Mouse (Mus musculus) hindbrain, embryonic 10.5 days (tissue): ENCODE measurements around the gene Prpf8. TPM values are rescaled to one million over a fixed set of nuclear protein-coding genes. Genes with fewer than 3 reads are reported as not detected.

Experiments used
- DNase-seq: peaks from one replicate; pipeline ENCODE4 v3.0.0-alpha.2; 2017; ENCODE audit warnings: low spot score
- H3K27ac ChIP-seq: fragments of 300-500 bp; sonication (generic); 2 replicates; pipeline ENCODE4 v1.5.1; 2016; ENCODE audit warnings: mild to moderate bottlenecking, moderate library complexity
- H3K27me3 ChIP-seq: fragments of 300-500 bp; sonication (generic); 2 replicates; pipeline ENCODE4 v1.6.1; 2016; ENCODE audit warnings: mild to moderate bottlenecking; ENCODE audit not compliant: poor library complexity, insufficient read depth, severe bottlenecking
- H3K36me3 ChIP-seq: fragments of 300-500 bp; sonication (generic); 2 replicates; pipeline ENCODE4 v1.6.1; 2016; ENCODE audit warnings: mild to moderate bottlenecking, moderate library complexity
- H3K4me1 ChIP-seq: fragments of 300-500 bp; sonication (generic); replicated peaks from 2 replicates; pipeline ENCODE4 v1.6.1; 2016; ENCODE audit warnings: mild to moderate bottlenecking
- H3K4me3 ChIP-seq: fragments of 300-500 bp; sonication (generic); 2 replicates; pipeline ENCODE4 v1.5.1; 2016; ENCODE audit warnings: mild to moderate bottlenecking, moderate library complexity
- H3K9me3 ChIP-seq: fragments of 300-500 bp; sonication (generic); 2 replicates; pipeline ENCODE4 v1.6.1; 2016; ENCODE audit warnings: mild to moderate bottlenecking, moderate library complexity
- WGBS: fragments of 180-500 bp; shearing (Covaris S2); methylation state at CpG from one replicate; pipeline ENCODE4 v1.1.7; 2016; 5-methylcytosine and 5-hydroxymethylcytosine counted together
- polyA plus RNA-seq: library from polyadenylated mRNA; unstranded; fragments of >200 nt; fragmentation: Nextera tagmentation; extraction: Ambion mirVana; gene quantifications from 2 replicates; pipeline ENCODE4 v1.2.1, GENCODE M21; 2016

The Prpf8 gene
- polyA plus RNA-seq, 1 experiment from 2014 or later, result 78.1 TPM

DNA sequence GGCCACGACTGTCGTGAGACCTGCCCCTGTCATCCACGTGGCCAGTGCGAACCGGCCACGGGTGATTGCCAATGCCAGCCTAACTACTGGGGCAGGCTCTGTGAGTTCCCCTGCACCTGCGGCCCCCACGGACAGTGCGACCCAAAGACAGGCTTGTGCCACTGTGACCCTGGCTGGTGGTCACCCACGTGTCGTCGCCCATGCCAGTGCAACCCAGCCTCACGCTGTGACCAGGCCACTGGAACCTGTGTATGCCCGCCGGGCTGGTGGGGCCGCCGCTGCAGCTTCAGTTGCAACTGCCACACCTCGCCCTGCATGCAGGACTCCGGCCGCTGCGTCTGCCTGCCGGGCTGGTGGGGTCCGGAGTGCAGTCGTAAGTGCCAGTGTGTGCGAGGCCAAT, 28.6 kb downstream of the Prpf8 start:
- 91% methylated on average over 25 of the region's 25 CpGs for WGBS

DNA sequence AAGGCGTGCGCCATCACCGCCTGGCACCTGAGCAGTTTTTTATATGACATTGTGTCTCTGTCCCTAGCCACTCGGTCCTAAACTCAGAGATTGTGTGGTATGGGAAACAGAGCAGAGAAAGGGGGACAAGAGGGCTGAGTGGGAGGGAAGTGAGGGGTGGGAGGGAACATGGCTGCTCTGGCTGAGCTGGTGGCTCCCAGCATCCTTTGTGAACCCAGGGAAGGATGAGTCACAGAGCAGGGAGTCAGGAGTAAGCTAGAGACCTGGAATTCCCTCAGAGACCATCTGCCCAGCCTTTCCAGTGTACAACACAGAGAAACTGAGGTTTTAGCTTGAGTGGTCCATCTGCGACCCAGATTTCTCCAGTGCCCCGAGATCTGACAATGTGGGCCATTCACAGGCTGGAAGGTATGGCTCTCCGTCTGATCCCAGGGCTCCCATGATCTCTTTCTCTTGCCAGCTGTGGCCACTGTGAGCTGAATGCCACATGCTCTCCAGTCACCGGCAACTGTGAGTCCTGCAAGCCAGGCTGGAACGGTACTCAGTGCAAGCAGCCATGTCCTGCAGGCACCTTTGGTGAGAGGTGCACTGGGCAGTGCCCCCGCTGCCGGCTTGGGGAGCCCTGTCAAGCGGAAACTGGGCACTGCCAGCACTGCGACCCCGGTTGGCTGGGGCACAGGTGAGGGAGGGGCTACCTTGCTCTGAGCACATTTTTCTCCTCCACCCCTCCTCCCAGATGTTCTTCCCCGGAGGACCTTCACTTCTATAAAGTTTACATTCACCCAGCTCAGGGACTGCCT, 33.4 kb downstream of the Prpf8 start:
- WGBS, result 84% methylated on average over 15 of the region's 15 CpGs
- Histone ChIP-seq H3K27me3 (no peaks in the 10 kb centered on the region), H3K4me1 (no peaks in the 10 kb centered on the region), H3K27ac (no peak overlapping the region), H3K4me3 (no peak overlapping the region), H3K9me3 (no peaks in the 10 kb centered on the region), H3K36me3 (no peaks in the 10 kb centered on the region)
- DNase-seq, result no peak

More for the DNA sequence above, 28.6 kb downstream of the Prpf8 start:
- Histone ChIP-seq H3K4me1 (peaks cover 14% of the 10 kb centered on the region), H3K27ac (no peak overlapping the region), H3K4me3 (no peak overlapping the region), H3K36me3 (peaks cover 3% of the 10 kb centered on the region; the same call in 1 of the 2 replicates), H3K27me3 (no peaks in the 10 kb centered on the region), H3K9me3 (no peaks in the 10 kb centered on the region)
- no peak for DNase-seq

DNA sequence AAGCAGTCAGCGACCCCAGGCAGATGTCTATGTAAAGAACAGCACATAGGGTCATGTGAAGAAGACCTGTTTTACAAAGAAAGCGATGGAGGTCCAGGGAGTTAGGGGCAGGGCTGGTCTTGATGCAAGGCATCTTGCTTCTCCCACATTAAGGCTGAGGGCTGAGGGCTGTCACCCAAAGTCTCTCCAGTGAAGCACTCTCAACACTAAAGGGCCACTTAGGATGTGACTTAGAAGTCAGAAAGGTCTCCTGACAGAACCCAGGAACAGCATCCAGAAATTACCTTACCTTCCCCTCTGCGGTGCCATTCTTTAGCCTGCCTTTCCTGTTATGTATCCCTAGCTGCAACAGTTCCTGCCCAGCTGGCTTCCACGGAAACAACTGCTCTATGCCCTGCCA, 35.0 kb downstream of the Prpf8 start:
- Histone ChIP-seq H3K27ac (no peak overlapping the region), H3K27me3 (no peaks in the 10 kb centered on the region), H3K9me3 (no peaks in the 10 kb centered on the region), H3K36me3 (no peaks in the 10 kb centered on the region), H3K4me3 (no peak overlapping the region), H3K4me1 (no peaks in the 10 kb centered on the region)
- no peak for DNase-seq
- 85% methylated on average over 4 of the region's 4 CpGs for WGBS

DNA sequence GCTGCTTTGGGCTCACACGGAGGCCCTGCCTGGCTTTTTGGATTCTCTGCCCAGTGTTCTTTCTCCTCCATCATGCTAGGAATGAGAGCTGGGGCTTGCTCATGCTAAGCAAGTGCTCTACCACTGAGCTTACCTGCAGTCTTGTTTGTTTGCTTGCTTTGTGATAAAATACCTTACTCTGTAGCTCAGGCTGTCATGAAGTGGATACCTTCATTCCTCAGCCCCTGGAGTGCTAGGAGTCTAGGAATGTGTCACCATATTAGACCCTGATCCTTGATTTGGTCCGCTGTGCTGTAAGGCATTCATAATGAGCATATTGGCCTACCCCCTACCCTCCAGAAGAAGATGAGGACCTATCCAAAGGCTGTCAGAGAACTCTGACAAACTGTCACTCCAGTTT, 36.2 kb downstream of the Prpf8 start:
- Histone ChIP-seq H3K4me3 (no peak overlapping the region), H3K27me3 (no peaks in the 10 kb centered on the region), H3K4me1 (no peaks in the 10 kb centered on the region), H3K9me3 (no peaks in the 10 kb centered on the region), H3K27ac (no peak overlapping the region), H3K36me3 (no peaks in the 10 kb centered on the region)
- 86% methylated on average over 2 of the region's 2 CpGs for WGBS
- DNase-seq, result no peak

DNA sequence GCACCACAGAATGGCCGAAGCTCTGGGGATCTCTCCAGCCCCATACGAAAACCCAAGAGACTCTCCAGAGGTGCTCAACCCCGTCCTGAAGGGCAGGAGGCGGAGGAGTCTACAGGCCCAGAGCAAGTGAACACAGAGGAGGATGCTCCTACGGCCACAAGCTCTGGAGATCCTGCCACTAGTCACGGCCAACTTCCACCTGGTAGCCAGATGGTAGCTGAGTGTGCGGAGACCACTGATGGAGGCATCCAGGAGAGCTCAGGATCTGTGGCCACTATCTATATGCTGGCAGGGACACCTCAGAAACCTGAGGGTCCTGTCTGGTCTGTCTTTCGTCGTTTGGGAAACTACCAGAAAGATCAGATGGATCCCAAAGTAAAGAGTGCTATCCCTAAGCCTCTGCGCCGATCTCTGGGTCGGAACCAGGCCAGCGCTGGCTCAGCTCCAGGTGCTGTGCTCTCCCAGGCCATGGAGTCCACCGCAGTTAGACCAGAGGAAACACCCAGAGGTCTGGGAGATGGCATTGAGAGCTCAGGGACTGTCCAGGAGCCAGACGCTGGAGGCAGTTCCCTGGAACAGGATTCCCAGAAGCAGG, 39.0 kb downstream of the Prpf8 start:
- no peak for DNase-seq
- Histone ChIP-seq H3K4me1 (0 out of 2 replicates have a peak, but pooled peaks cover 2% of the 10 kb centered on the region), H3K27me3 (no peaks in the 10 kb centered on the region), H3K9me3 (no peaks in the 10 kb centered on the region), H3K27ac (no peak overlapping the region), H3K4me3 (no peak overlapping the region), H3K36me3 (no peaks in the 10 kb centered on the region)
- WGBS, result 86% methylated on average over 15 of the region's 15 CpGs

DNA sequence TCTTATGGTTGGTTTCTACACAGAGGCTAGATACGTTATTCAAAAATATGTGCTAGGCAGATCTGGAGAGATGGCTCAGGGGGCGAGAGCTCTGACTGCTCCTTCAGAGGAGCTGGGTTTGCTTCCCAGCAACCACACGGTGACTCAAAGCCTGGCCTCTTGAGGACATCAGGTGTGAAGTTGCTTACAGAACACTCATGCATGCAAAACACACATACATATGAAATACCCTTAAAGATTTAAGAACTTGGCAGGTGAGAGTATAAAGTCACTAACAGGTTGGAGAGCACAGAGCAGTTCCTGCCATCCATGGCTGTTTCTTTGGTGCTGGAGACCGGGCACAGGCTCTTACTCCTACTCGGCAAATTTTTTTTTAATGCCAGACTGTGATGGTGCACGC, 40.3 kb downstream of the Prpf8 start:
- H3K27ac ChIP-seq, result no peak overlapping the region
- no peaks in the 10 kb centered on the region for H3K9me3 ChIP-seq
- H3K36me3 ChIP-seq, result no peaks in the 10 kb centered on the region
- no peaks in the 10 kb centered on the region for H3K27me3 ChIP-seq
- H3K4me3 ChIP-seq, result no peak overlapping the region
- peaks cover 7% of the 10 kb centered on the region for H3K4me1 ChIP-seq
- WGBS, result 87% methylated on average over 6 of the region's 6 CpGs
- no peak for DNase-seq

DNA sequence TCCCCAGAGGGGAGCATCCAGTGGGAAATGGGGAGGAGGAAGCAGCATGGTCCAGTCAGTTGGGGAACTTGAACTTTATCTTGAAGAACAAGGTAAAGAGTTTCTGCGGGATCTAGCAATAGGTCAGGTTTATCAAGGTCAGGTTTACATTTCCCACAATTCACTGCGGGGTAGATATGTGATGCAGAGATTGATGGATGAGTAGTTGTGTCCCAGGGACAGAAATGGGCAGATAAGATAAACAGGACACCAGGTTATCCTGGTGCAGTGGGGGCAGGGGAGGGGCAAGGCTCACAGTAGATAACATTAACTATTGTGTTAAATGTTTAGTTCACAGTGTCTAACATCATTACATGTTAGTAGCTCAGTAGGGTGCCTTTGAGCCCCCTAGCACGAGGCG, 43.2 kb downstream of the Prpf8 start:
- H3K4me3 ChIP-seq, result no peak overlapping the region
- no peaks in the 10 kb centered on the region for H3K36me3 ChIP-seq
- no peak overlapping the region for H3K27ac ChIP-seq
- WGBS, result 59% methylated on average over 4 of the region's 4 CpGs
- peaks cover 27% of the 10 kb centered on the region for H3K4me1 ChIP-seq
- DNase-seq, result no peak
- H3K9me3 ChIP-seq, result no peaks in the 10 kb centered on the region
- H3K27me3 ChIP-seq, result 0 out of 2 replicates have a peak, but pooled peaks cover 8% of the 10 kb centered on the region

DNA sequence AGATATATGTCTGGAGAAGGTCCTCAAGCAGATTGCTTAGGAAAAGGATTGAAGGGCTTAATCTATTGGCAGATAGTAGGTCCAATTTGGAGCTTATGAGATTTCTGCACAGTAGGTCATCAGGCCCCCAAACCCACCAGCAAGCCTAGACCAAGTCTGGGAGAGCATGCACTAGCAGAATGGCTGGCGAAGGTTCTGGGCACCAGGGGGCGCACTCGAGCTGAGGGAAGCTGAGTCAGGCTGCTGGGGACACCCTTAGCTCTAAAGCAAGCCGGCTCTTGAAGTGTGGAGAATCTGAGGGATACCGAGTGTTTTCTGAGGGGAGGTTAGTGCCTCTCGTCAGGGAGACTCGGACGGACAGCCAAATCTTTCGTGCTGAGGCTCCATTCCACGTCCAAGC, 43.7 kb downstream of the Prpf8 start:
- WGBS, result under 1% methylated on average over 10 of the region's 10 CpGs
- H3K27ac ChIP-seq, result peak overlapping the region; percentile 98

DNA sequence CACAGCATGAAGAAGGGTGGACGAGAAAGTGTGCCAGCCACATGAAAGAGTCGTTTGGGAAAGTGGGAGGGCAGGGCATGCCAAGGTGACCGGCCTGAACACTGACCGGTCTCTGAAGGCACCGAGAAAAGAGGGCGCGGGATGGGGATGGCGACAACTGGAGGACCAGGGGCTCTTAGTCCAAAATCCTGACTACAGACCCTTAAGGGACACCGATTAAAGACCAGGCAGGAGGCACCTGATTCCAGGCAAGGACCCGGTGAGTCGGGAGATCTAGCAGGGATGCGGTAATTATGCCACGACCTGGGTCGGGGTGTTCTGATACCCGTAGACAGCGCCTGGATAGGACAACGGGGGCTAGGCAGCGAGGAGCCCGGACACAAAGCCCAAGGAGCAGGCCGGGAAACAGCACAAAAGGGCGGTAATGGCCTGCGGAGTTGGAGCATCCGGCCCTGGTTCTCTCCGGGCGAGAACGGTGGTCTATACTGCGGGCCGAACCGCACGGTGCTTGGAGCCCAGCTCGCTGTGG, 44.3 kb downstream of the Prpf8 start:
- Histone ChIP-seq H3K27me3 (0 out of 2 replicates have a peak, but pooled peaks cover 8% of the 10 kb centered on the region), H3K9me3 (no peaks in the 10 kb centered on the region), H3K4me3 (peak overlapping the region; percentile 82), H3K36me3 (no peaks in the 10 kb centered on the region), H3K27ac (peak overlapping the region; percentile 98), H3K4me1 (peaks cover 35% of the 10 kb centered on the region)
- WGBS, result under 1% methylated on average over 31 of the region's 31 CpGs
- no peak for DNase-seq

More for the DNA sequence above, 43.7 kb downstream of the Prpf8 start:
- H3K4me1 ChIP-seq, result peaks cover 33% of the 10 kb centered on the region
- peak; percentile 97 for DNase-seq
- H3K4me3 ChIP-seq, result peak overlapping the region; percentile 82
- no peaks in the 10 kb centered on the region for H3K36me3 ChIP-seq
- no peaks in the 10 kb centered on the region for H3K9me3 ChIP-seq
- H3K27me3 ChIP-seq, result 0 out of 2 replicates have a peak, but pooled peaks cover 8% of the 10 kb centered on the region

DNA sequence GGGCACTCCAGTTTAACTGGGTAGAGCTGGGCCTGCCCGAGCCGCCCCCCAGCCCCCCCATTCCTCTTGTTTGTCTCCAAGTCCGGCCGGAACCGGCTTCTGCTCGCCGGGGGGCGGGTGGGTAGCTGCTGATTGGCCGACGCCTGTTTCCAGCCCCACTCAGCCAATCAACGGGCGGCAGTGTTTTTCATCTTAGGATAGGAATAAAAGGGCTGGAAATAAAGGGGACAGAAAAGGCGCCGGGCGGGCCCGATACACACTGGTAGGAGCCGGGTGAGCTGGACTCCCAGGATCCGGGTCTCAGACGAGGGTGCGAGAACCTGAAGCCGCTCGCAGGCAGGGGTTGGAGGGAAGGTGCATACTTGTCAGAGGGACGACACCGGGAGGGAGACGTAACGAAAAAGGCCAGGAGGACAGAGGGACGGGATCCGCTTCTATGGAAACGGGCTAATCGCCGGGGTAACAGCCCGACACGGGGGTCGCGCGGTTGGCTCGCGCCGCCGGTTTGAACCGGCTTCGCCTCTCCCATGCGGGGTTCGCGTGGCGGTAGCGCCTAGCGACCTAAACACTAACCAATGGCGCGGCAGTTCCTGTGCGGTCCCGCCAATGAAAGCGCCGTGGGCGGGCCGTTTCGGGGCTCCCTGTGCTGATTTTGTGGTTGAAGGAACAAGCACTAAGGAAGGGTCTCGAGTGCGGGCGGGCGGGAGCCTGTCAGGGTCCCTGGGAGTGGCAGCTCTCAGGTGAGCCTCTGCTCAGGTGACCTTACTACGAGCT, 45.0 kb downstream of the Prpf8 start, which contains the start of gene Slc43a2:
TSS of gene Slc43a2 (plus strand) at position 226 of the 774 bp plus-strand sequence.
- Histone ChIP-seq H3K4me1 (peaks cover 35% of the 10 kb centered on the region), H3K27me3 (0 out of 2 replicates have a peak, but pooled peaks cover 8% of the 10 kb centered on the region), H3K27ac (peak within 1 kb of the TSS; percentile 98), H3K36me3 (no peaks in the 10 kb centered on the region), H3K4me3 (peak within 1 kb of the TSS; percentile 82), H3K9me3 (no peaks in the 10 kb centered on the region)
- WGBS, result under 1% methylated on average over 62 of the region's 62 CpGs
- DNase-seq, result peak; percentile 97

DNA sequence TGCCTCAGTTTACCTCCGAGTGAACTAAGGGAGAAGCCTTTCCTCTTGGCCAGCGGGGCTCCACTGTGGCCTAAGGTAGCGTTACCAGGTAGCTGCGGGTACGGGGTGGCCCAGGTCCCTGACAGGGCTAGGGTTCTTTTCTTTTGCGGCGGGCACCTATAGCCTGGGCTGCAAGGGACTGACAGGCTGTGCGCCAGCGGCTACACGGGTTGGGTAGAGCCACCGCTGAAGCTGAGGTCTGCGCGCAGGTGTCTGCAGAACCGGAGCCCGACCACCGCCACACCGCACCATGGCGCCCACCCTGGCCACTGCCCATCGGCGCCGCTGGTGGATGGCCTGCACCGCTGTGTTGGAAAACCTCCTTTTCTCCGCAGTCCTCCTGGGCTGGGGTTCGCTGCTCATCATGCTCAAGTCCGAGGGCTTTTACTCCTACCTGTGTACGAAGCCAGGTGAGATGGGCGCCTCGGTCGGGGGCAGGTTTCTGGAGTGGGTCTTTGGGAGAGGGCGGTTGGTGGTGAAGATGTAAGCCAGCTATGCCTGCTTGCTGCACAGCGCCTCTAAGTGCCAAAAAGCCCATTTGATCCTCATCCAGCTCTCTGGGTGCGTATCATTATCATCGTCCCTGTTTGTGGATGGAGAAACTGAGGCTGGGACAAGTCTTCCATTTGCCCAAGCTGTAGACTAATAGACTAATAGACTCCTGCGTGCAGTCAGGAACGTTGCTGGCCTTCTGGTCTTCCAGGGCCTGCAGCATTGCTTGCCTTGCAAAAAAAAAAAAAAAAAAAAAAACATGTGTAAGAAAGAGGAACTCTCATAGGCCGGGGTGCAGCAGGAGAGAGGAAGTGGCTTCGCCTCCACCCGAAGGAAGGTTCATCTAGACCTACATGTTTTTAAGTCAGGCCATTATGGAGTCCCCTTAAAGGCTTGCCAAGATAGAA, 46.0 kb downstream of the Prpf8 start:
- H3K4me1 ChIP-seq, result peaks cover 42% of the 10 kb centered on the region
- no peaks in the 10 kb centered on the region for H3K9me3 ChIP-seq
- 17% methylated on average over 38 of the region's 38 CpGs for WGBS
- peak overlapping the region; percentile 98 for H3K27ac ChIP-seq
- DNase-seq, result peak; percentile 36
- H3K36me3 ChIP-seq, result no peaks in the 10 kb centered on the region
- H3K4me3 ChIP-seq, result peak overlapping the region; percentile 82
- H3K27me3 ChIP-seq, result 0 out of 2 replicates have a peak, but pooled peaks cover 8% of the 10 kb centered on the region
